Mouse (Mus musculus): ENCODE results near the gene Gm6526.
"Not testable (repeated sequence)": the region's sequence is repeated elsewhere in the genome, so short reads cannot be mapped to it uniquely, and the experiment has no call there.

GRCm38 (mm10) chr14:43804435-43804834, 56.8 kb downstream of the Gm6526 start:
- TF ChIP-seq POLR2A (IDR thresholded peaks at IDR 0.05; ENCODE audit: borderline replicate concordance, control insufficient read depth, low read depth, low read length); CTCF (IDR thresholded peaks at IDR 0.05; ENCODE audit: control insufficient read depth, insufficient read depth, low read length): not testable (repeated sequence)

All from bone marrow, adult 2 months (tissue).